ENCODE assay signal across 25 mouse cellular contexts in genomic region chr6:125309406-125309805, GRCm38 (mm10). TPM values are rescaled to one million over a fixed set of nuclear protein-coding genes. Genes with fewer than 3 reads are reported as not detected.
DNase-seq lines count a peak whose midpoint lies in the region; ATAC-seq and TF ChIP-seq lines count a peak whose summit lies in the region.
"Had no signal": no experiment of that assay in that cellular context is flagged by ENCODE, and none has a peak within 500 bp of the region (broad histone marks: within the 10 kb centered on the region; RNA-seq: fewer than 3 reads in every experiment).

No protein-coding gene starts in this region.

- no peak for TF ChIP-seq EP300 in ES-Bruce4 (IDR thresholded peaks at IDR 0.05; ENCODE audit: insufficient read depth, low read depth, low read length)

- no peak overlapping the region for H3K9ac ChIP-seq in heart, embryonic 14.5 days (ENCODE audit: low read length)
- H3K9ac ChIP-seq in limb, embryonic 12.5 days (replicated peaks) = no peak overlapping the region
- H3K9ac ChIP-seq in ES-Bruce4 (ENCODE audit: low read depth, poor library complexity, severe bottlenecking) = no peak overlapping the region
- no peak overlapping the region for H3K9ac ChIP-seq in embryonic facial prominence, embryonic 13.5 days
- H3K9ac ChIP-seq: embryonic facial prominence, embryonic 15.5 days; hindbrain, embryonic 12.5 days; intestine, embryonic 15.5 days; liver, embryonic 14.5 days; midbrain, embryonic 12.5 days; stomach, embryonic 15.5 days had no signal

- TF ChIP-seq CTCF in ES-Bruce4 (IDR thresholded peaks at IDR 0.05; ENCODE audit: low read depth, low read length) = no peak

- H3K27me3 ChIP-seq in heart, embryonic 14.5 days (ENCODE audit: control insufficient read depth, insufficient read depth, low read length) = no peaks in the 10 kb centered on the region
- no peaks in the 10 kb centered on the region for H3K27me3 ChIP-seq in limb, embryonic 12.5 days
- H3K27me3 ChIP-seq in limb, embryonic 10.5 days (ENCODE audit: low read depth, poor library complexity, severe bottlenecking) = no peaks in the 10 kb centered on the region
- no peaks in the 10 kb centered on the region for H3K27me3 ChIP-seq in ES-Bruce4 (ENCODE audit: control insufficient read depth, insufficient read depth, low read length, poor library complexity, severe bottlenecking)
- no peaks in the 10 kb centered on the region for H3K27me3 ChIP-seq in embryonic facial prominence, embryonic 13.5 days
- H3K27me3 ChIP-seq: embryonic facial prominence, embryonic 15.5 days; intestine, embryonic 15.5 days; stomach, embryonic 15.5 days had no signal

- no peak for TF ChIP-seq POLR2A in ES-Bruce4 (IDR thresholded peaks at IDR 0.05; ENCODE audit: insufficient read depth, low read length)

- H3K4me1 ChIP-seq in heart, embryonic 14.5 days (ENCODE audit: control insufficient read depth in 2 of 2, insufficient read depth in 2 of 2, low read length in 2 of 2) = peaks cover 18 to 28% of the 10 kb centered on the region in 2 experiments
- peaks cover 45% of the 10 kb centered on the region for H3K4me1 ChIP-seq in limb, embryonic 12.5 days (replicated peaks)
- H3K4me1 ChIP-seq in limb, embryonic 10.5 days = peaks cover 40% of the 10 kb centered on the region
- H3K4me1 ChIP-seq in ES-Bruce4 (ENCODE audit: control insufficient read depth, insufficient read depth, low read length) = peaks cover 5% of the 10 kb centered on the region
- peaks cover 41% of the 10 kb centered on the region for H3K4me1 ChIP-seq in embryonic facial prominence, embryonic 13.5 days

- H3K9me3 ChIP-seq in heart, embryonic 14.5 days (ENCODE audit: control insufficient read depth, low read length) = no peaks in the 10 kb centered on the region
- H3K9me3 ChIP-seq in limb, embryonic 12.5 days = no peaks in the 10 kb centered on the region
- no peaks in the 10 kb centered on the region for H3K9me3 ChIP-seq in limb, embryonic 10.5 days (replicated peaks)
- H3K9me3 ChIP-seq in ES-Bruce4 (replicated peaks; ENCODE audit: control insufficient read depth, insufficient read depth, low read length, poor library complexity, severe bottlenecking) = no peaks in the 10 kb centered on the region
- no peaks in the 10 kb centered on the region for H3K9me3 ChIP-seq in embryonic facial prominence, embryonic 13.5 days
- H3K9me3 ChIP-seq: embryonic facial prominence, embryonic 15.5 days; hindbrain, embryonic 12.5 days; intestine, embryonic 15.5 days; midbrain, embryonic 12.5 days; stomach, embryonic 15.5 days had no signal

- 0 out of 2 replicates have a peak overlapping the region, but pooled peaks have one; percentile 2 for H3K4me2 ChIP-seq in heart, embryonic 14.5 days (ENCODE audit: low read length)
- H3K4me2 ChIP-seq in limb, embryonic 12.5 days = peak overlapping the region; percentile 8; the same call in 1 of the 2 replicates
- H3K4me2 ChIP-seq in embryonic facial prominence, embryonic 13.5 days = peak overlapping the region; percentile 43; the same call in 1 of the 2 replicates
- H3K4me2 ChIP-seq: embryonic facial prominence, embryonic 15.5 days; intestine, embryonic 15.5 days; midbrain, embryonic 12.5 days; stomach, embryonic 15.5 days had no signal

- DNase-seq in heart, adult 8-10 months (ENCODE audit: low spot score) = no peak
- DNase-seq in limb, embryonic 10.5 days (ENCODE audit: low spot score) = no peak
- DNase-seq: adrenal gland, postnatal 10 days; cerebellum, adult 9-11 months; kidney, postnatal 10 days; layer of hippocampus, postnatal 36 days; right cerebral cortex, postnatal 25 days had no signal

- ATAC-seq in heart, embryonic 14.5 days (ENCODE audit: insufficient number of reproducible peaks, insufficient read depth, low FRiP score, low read depth) = no peak
- no peak for ATAC-seq in limb, embryonic 12.5 days (ENCODE audit: insufficient number of reproducible peaks, insufficient read depth, low FRiP score, low TSS enrichment, low read depth)
- ATAC-seq in embryonic facial prominence, embryonic 13.5 days (ENCODE audit: insufficient number of reproducible peaks, insufficient read depth, low FRiP score, low TSS enrichment, low read depth) = no peak
- no peak for ATAC-seq in megakaryocyte progenitor cell, adult 5-6 weeks (replicated peaks; ENCODE audit: poor library complexity)
- ATAC-seq: activated CD4-positive, CD25-positive, alpha-beta regulatory T cell, adult 4 months; intestine, embryonic 15.5 days had no signal

- 47% methylated on average over 5 of the region's 5 CpGs for WGBS in heart, embryonic 14.5 days
- 37% methylated on average over 5 of the region's 5 CpGs for WGBS in limb, embryonic 12.5 days
- WGBS in limb, embryonic 10.5 days = 30% methylated on average over 5 of the region's 5 CpGs
- WGBS in embryonic facial prominence, embryonic 13.5 days = 52% methylated on average over 5 of the region's 5 CpGs

- H3K4me3 ChIP-seq in heart, embryonic 14.5 days (ENCODE audit: control insufficient read depth in 1 of 2, insufficient read depth in 1 of 2, low read depth in 1 of 2, low read length in 2 of 2) = no peak overlapping the region
- H3K4me3 ChIP-seq in limb, embryonic 12.5 days (replicated peaks) = no peak overlapping the region
- H3K4me3 ChIP-seq in limb, embryonic 10.5 days = no peak overlapping the region
- H3K4me3 ChIP-seq in ES-Bruce4 (ENCODE audit: low read depth, low read length) = peak overlapping the region; percentile 40; the same call in 1 of the 2 replicates
- no peak overlapping the region for H3K4me3 ChIP-seq in embryonic facial prominence, embryonic 13.5 days
- H3K4me3 ChIP-seq: embryonic facial prominence, embryonic 15.5 days; hindbrain, embryonic 12.5 days; intestine, embryonic 15.5 days; layer of hippocampus, adult 2 months; midbrain, embryonic 12.5 days; stomach, embryonic 15.5 days had no signal

- H3K27ac ChIP-seq in heart, embryonic 14.5 days (replicated peaks in 1 of 2; ENCODE audit: control insufficient read depth in 1 of 2, insufficient read depth in 1 of 2, low read depth in 2 of 2, low read length in 2 of 2) = no peak overlapping the region
- H3K27ac ChIP-seq in limb, embryonic 12.5 days = no peak overlapping the region
- H3K27ac ChIP-seq in limb, embryonic 10.5 days = no peak overlapping the region
- no peak overlapping the region for H3K27ac ChIP-seq in ES-Bruce4 (ENCODE audit: insufficient read depth, low read length)
- H3K27ac ChIP-seq in embryonic facial prominence, embryonic 13.5 days = no peak overlapping the region; the same call in 1 of the 2 replicates
- H3K27ac ChIP-seq: embryonic facial prominence, embryonic 15.5 days; hindbrain, embryonic 12.5 days; intestine, embryonic 15.5 days; layer of hippocampus, adult 2 months; liver, embryonic 14.5 days; macrophage; midbrain, embryonic 12.5 days; stomach, embryonic 15.5 days had no signal

- peaks cover 56% of the 10 kb centered on the region for H3K36me3 ChIP-seq in heart, embryonic 14.5 days (ENCODE audit: control insufficient read depth, insufficient read depth, low read length)
- peaks cover 41% of the 10 kb centered on the region for H3K36me3 ChIP-seq in limb, embryonic 12.5 days
- H3K36me3 ChIP-seq in limb, embryonic 10.5 days = peaks cover 57% of the 10 kb centered on the region
- no peaks in the 10 kb centered on the region for H3K36me3 ChIP-seq in ES-Bruce4 (ENCODE audit: control insufficient read depth, insufficient read depth, low read length, poor library complexity, severe bottlenecking)
- peaks cover 22% of the 10 kb centered on the region for H3K36me3 ChIP-seq in embryonic facial prominence, embryonic 13.5 days

RNA-seq across cellular contexts. Expression of gene Ltbr, which starts 4.3 kb away (rescaled TPM):
- 38.5 and 41.5 TPM in 2 replicates for polyA plus RNA-seq in heart, embryonic 14.5 days (2014; fragmentation: Nextera tagmentation; extraction: Ambion mirVana)
- total RNA-seq in heart, adult 8-10 months (2022) = 10 to 100 TPM; 24.4 to 26.2 (median 25.5) TPM
- 37.3 and 38.6 TPM in 2 replicates for polyA plus RNA-seq in limb, embryonic 12.5 days (2016; fragmentation: Nextera tagmentation; extraction: Ambion mirVana)
- polyA plus RNA-seq in limb, embryonic 10.5 days (2016; fragmentation: Nextera tagmentation; extraction: Ambion mirVana) = 34.3 and 41.5 TPM in 2 replicates
- 8.0 and 9.5 TPM in 2 replicates for polyA plus RNA-seq in ES-Bruce4 (2011; ENCODE audit: insufficient read depth, insufficient read length, low read depth, missing spikeins)
- 33.1 TPM in 2 replicates for polyA plus RNA-seq in embryonic facial prominence, embryonic 13.5 days (2015; fragmentation: Nextera tagmentation; extraction: Ambion mirVana)
- total RNA-seq in megakaryocyte progenitor cell, adult 5-6 weeks (2015) = 17.5 and 18.7 TPM in 2 replicates
- 28.2 and 43.7 TPM in 2 replicates for total RNA-seq in megakaryocyte progenitor cell, adult 5-6 weeks (2017)
- polyA plus RNA-seq: activated CD4-positive, CD25-positive, alpha-beta regulatory T cell, adult 4 months had no signal

RNA-seq across cellular contexts. Expression of gene Scnn1a, which starts 11.1 kb away (rescaled TPM):
- 0.65 and 1.00 TPM in 2 replicates for polyA plus RNA-seq in heart, embryonic 14.5 days (2014; fragmentation: Nextera tagmentation; extraction: Ambion mirVana)
- total RNA-seq in heart, adult 8-10 months (2022) = under 1 TPM; 0.46 to 0.80 (median 0.58) TPM
- 1.0 and 1.3 TPM in 2 replicates for polyA plus RNA-seq in limb, embryonic 12.5 days (2016; fragmentation: Nextera tagmentation; extraction: Ambion mirVana)
- 1.0 and 1.6 TPM in 2 replicates for polyA plus RNA-seq in limb, embryonic 10.5 days (2016; fragmentation: Nextera tagmentation; extraction: Ambion mirVana)
- polyA plus RNA-seq in ES-Bruce4 (2011; ENCODE audit: insufficient read depth, insufficient read length, low read depth, missing spikeins) = 2.0 and 2.3 TPM in 2 replicates
- polyA plus RNA-seq in embryonic facial prominence, embryonic 13.5 days (2015; fragmentation: Nextera tagmentation; extraction: Ambion mirVana) = 1.3 and 1.5 TPM in 2 replicates
- total RNA-seq in megakaryocyte progenitor cell, adult 5-6 weeks (2015) = 21.8 and 22.9 TPM in 2 replicates
- 0.75 and 1.7 TPM in 2 replicates for total RNA-seq in megakaryocyte progenitor cell, adult 5-6 weeks (2017)
- polyA plus RNA-seq: activated CD4-positive, CD25-positive, alpha-beta regulatory T cell, adult 4 months had no signal

RNA-seq across cellular contexts. Expression of gene Tuba3a, which starts 23.6 kb away (rescaled TPM):
- not detected in 2 replicates for polyA plus RNA-seq in heart, embryonic 14.5 days (2014; fragmentation: Nextera tagmentation; extraction: Ambion mirVana)
- total RNA-seq in heart, adult 8-10 months (2022) = not detected
- polyA plus RNA-seq in limb, embryonic 12.5 days (2016; fragmentation: Nextera tagmentation; extraction: Ambion mirVana) = 0.56 and 0.60 TPM in 2 replicates
- 0.10 and 0.21 TPM in 2 replicates for polyA plus RNA-seq in limb, embryonic 10.5 days (2016; fragmentation: Nextera tagmentation; extraction: Ambion mirVana)
- polyA plus RNA-seq in ES-Bruce4 (2011; ENCODE audit: insufficient read depth, insufficient read length, low read depth, missing spikeins) = 2.2 and 3.6 TPM in 2 replicates
- 0.17 and 0.22 TPM in 2 replicates for polyA plus RNA-seq in embryonic facial prominence, embryonic 13.5 days (2015; fragmentation: Nextera tagmentation; extraction: Ambion mirVana)
- total RNA-seq in megakaryocyte progenitor cell, adult 5-6 weeks (2015) = not detected in 2 replicates
- not detected in 2 replicates for total RNA-seq in megakaryocyte progenitor cell, adult 5-6 weeks (2017)
- total RNA-seq: adrenal gland, postnatal 10 days; gastrocnemius, adult 8-10 months; granulocyte monocyte progenitor cell, adult 5-6 weeks; layer of hippocampus, adult 2 months; layer of hippocampus, postnatal 36 days; left cerebral cortex, postnatal 25 days had no signal
- polyA plus RNA-seq: heart, postnatal 0 days; hindbrain, embryonic 12.5 days; intestine, embryonic 15.5 days; liver, embryonic 14.5 days; macrophage; midbrain, embryonic 12.5 days had no signal

RNA-seq across cellular contexts. Expression of gene Tnfrsf1a, which starts 39.8 kb away (rescaled TPM):
- polyA plus RNA-seq in heart, embryonic 14.5 days (2014; fragmentation: Nextera tagmentation; extraction: Ambion mirVana) = 41.4 and 43.5 TPM in 2 replicates
- total RNA-seq in heart, adult 8-10 months (2022) = 10 to 100 TPM; 50.4 to 54.8 (median 52.8) TPM
- polyA plus RNA-seq in limb, embryonic 12.5 days (2016; fragmentation: Nextera tagmentation; extraction: Ambion mirVana) = 50.2 and 50.3 TPM in 2 replicates
- polyA plus RNA-seq in limb, embryonic 10.5 days (2016; fragmentation: Nextera tagmentation; extraction: Ambion mirVana) = 41.8 and 43.6 TPM in 2 replicates
- 13.1 and 19.8 TPM in 2 replicates for polyA plus RNA-seq in ES-Bruce4 (2011; ENCODE audit: insufficient read depth, insufficient read length, low read depth, missing spikeins)
- polyA plus RNA-seq in embryonic facial prominence, embryonic 13.5 days (2015; fragmentation: Nextera tagmentation; extraction: Ambion mirVana) = 62.3 and 67.9 TPM in 2 replicates
- 56.9 and 61.8 TPM in 2 replicates for total RNA-seq in megakaryocyte progenitor cell, adult 5-6 weeks (2015)
- 56.6 and 57.1 TPM in 2 replicates for total RNA-seq in megakaryocyte progenitor cell, adult 5-6 weeks (2017)
